Mouse (Mus musculus) cerebellum, adult (tissue): ENCODE measurements around the gene Gm44596.

ENCODE experiments used
- ATAC-seq: cut with Nextera tagmentation; 2 replicates; pipeline ENCODE4 v1.9.2; 2017; ENCODE audit warnings: mild to moderate bottlenecking, moderate library complexity, mixed read lengths; ENCODE audit not compliant: insufficient number of reproducible peaks, low FRiP score, low TSS enrichment

Gm44596 gene

GRCm38 (mm10) chr6:128423496-128424268, 48.4 kb downstream of the Gm44596 start:
- no peak for ATAC-seq

- peak; percentile 92 for ATAC-seq
Observed at GRCm38 (mm10) chr6:128424269-128425019, 49.1 kb downstream of the Gm44596 start, which contains the start of gene Itfg2. Gene Itfg2 (minus strand): TSS chr6:128424931.

- ATAC-seq: no peak; the same call in 1 of the 2 replicates
Observed at GRCm38 (mm10) chr6:128425046-128425445, 49.7 kb downstream of the Gm44596 start.

GRCm38 (mm10) chr6:128427571-128427970, 52.3 kb downstream of the Gm44596 start:
- no peak for ATAC-seq

GRCm38 (mm10) chr6:128429300-128429699, 54.0 kb downstream of the Gm44596 start:
- ATAC-seq: no peak

- ATAC-seq: no peak
Observed at GRCm38 (mm10) chr6:128429826-128430225, 54.5 kb downstream of the Gm44596 start.

GRCm38 (mm10) chr6:128432356-128432915, 57.1 kb downstream of the Gm44596 start:
- peak; percentile 15; the same call in 1 of the 2 replicates for ATAC-seq

GRCm38 (mm10) chr6:128433566-128433965, 58.3 kb downstream of the Gm44596 start:
- peak; percentile 19; the same call in 1 of the 2 replicates for ATAC-seq

GRCm38 (mm10) chr6:128435474-128435873, 60.2 kb downstream of the Gm44596 start:
- no peak for ATAC-seq

GRCm38 (mm10) chr6:128436356-128437005, 61.2 kb downstream of the Gm44596 start:
- no peak for ATAC-seq

- ATAC-seq: no peak
Observed at GRCm38 (mm10) chr6:128437288-128437687, 62.0 kb downstream of the Gm44596 start.

- ATAC-seq: peak; percentile 18; the same call in 1 of the 2 replicates
Observed at GRCm38 (mm10) chr6:128437731-128438316, 62.5 kb downstream of the Gm44596 start.

GRCm38 (mm10) chr6:128438317-128438870, 63.1 kb downstream of the Gm44596 start, which contains the start of gene Fkbp4:
Gene Fkbp4 (minus strand): TSS chr6:128438677.
- ATAC-seq: peak; percentile 84

- peak; percentile 21 for ATAC-seq
Observed at GRCm38 (mm10) chr6:128438871-128439341, 63.6 kb downstream of the Gm44596 start.

GRCm38 (mm10) chr6:128440238-128440637, 64.9 kb downstream of the Gm44596 start:
- ATAC-seq: no peak

GRCm38 (mm10) chr6:128445761-128446535, 70.6 kb downstream of the Gm44596 start:
- ATAC-seq: peak; percentile 72

GRCm38 (mm10) chr6:128447063-128447462, 71.8 kb downstream of the Gm44596 start:
- no peak for ATAC-seq

GRCm38 (mm10) chr6:128455835-128456605, 80.7 kb downstream of the Gm44596 start:
- ATAC-seq: no peak
